Mouse (Mus musculus) hindbrain, postnatal 0 days (tissue): ENCODE measurements around the gene Arrb1. TPM values are rescaled to one million over a fixed set of nuclear protein-coding genes. Genes with fewer than 3 reads are reported as not detected.

ENCODE experiments used
- ATAC-seq: fragments of 200-750 bp; cut with Nextera tagmentation; 2 replicates; pipeline ENCODE4 v1.8.0; 2017; ENCODE audit warnings: mild to moderate bottlenecking, moderate TSS enrichment, moderate library complexity
- DNase-seq: peaks from one replicate; pipeline ENCODE4 v3.0.0-alpha.2; 2015; ENCODE audit warnings: low spot score
- H3K27ac ChIP-seq: fragments of 300-500 bp; sonication (generic); 2 replicates; pipeline ENCODE4 v1.5.1; 2014; ENCODE audit warnings: mild to moderate bottlenecking
- H3K27me3 ChIP-seq: fragments of 300-500 bp; sonication (generic); 2 replicates; pipeline ENCODE4 v1.6.1; 2014; ENCODE audit warnings: low read length, mixed read lengths; ENCODE audit not compliant: insufficient read depth
- H3K36me3 ChIP-seq: fragments of 300-500 bp; sonication (generic); 2 replicates; pipeline ENCODE4 v1.6.1; 2014; ENCODE audit warnings: low read length, mixed read lengths; ENCODE audit not compliant: insufficient read depth
- H3K4me1 ChIP-seq: fragments of 300-500 bp; sonication (generic); 2 replicates; pipeline ENCODE4 v1.6.1; 2014; ENCODE audit warnings: antibody characterized with exemption, low read length, mixed read lengths; ENCODE audit not compliant: insufficient read depth
- H3K4me2 ChIP-seq: fragments of 300-500 bp; sonication (generic); 2 replicates; pipeline ENCODE4 v1.6.1; 2014; ENCODE audit warnings: low read depth, mild to moderate bottlenecking, low read length, moderate library complexity, mixed read lengths
- H3K4me3 ChIP-seq: fragments of 300-500 bp; sonication (generic); 2 replicates; pipeline ENCODE4 v1.5.1; 2014; ENCODE audit warnings: low read length
- H3K9ac ChIP-seq: fragments of 300-500 bp; sonication (generic); replicated peaks from 2 replicates; pipeline ENCODE4 v1.6.1; 2014; ENCODE audit warnings: mild to moderate bottlenecking, low read length, moderate library complexity, mixed read lengths
- H3K9me3 ChIP-seq: fragments of 300-500 bp; sonication (generic); 2 replicates; pipeline ENCODE4 v1.6.1; 2016; ENCODE audit warnings: low read length, mixed read lengths
- CTCF ChIP-seq: IDR thresholded peaks from 2 replicates; pipeline ENCODE4 v1.5.1; 2016; ENCODE audit warnings: antibody characterized with exemption, control low read depth, low read depth
- WGBS: fragments of 180-500 bp; shearing (Covaris S2); extraction: QIAGEN DNeasy Blood & Tissue Kit; methylation state at CpG from one replicate; pipeline ENCODE4 v1.1.7; 2014; 5-methylcytosine and 5-hydroxymethylcytosine counted together
- polyA plus RNA-seq: library from polyadenylated mRNA; unstranded; fragments of >200 nt; fragmentation: Nextera tagmentation; extraction: Ambion mirVana; gene quantifications from 2 replicates; pipeline ENCODE4 v1.2.1, GENCODE M21; 2015
- total RNA-seq: library from RNA; depleted of rRNA; stranded (reverse); fragments of >200 nt; gene quantifications from 2 replicates; pipeline ENCODE4 v1.2.3, GENCODE M21; 2014

Gene Arrb1
- total and polyA plus RNA-seq, 2 experiments from 2014 or later = 13.5 to 113 TPM

- Histone ChIP-seq H3K4me1 (no peaks in the 10 kb centered on the region), H3K27me3 (no peaks in the 10 kb centered on the region), H3K9ac (no peak overlapping the region), H3K4me2 (no peak overlapping the region), H3K4me3 (no peak overlapping the region), H3K9me3 (no peaks in the 10 kb centered on the region), H3K27ac (no peak overlapping the region), H3K36me3 (no peaks in the 10 kb centered on the region)
- WGBS = 49% methylated on average over 5 of the region's 5 CpGs
- TF ChIP-seq CTCF = no peak
- DNase-seq (no peak), ATAC-seq (no peak)
These were observed 5.9 kb upstream of the Arrb1 start for GRCm38 (mm10) chr7:99529410-99529809.

GRCm38 (mm10) chr7:99531408-99531970, 3.8 kb upstream of the Arrb1 start:
- no peak overlapping the region for H3K4me2 ChIP-seq
- peaks cover 7% of the 10 kb centered on the region for H3K4me1 ChIP-seq
- H3K36me3 ChIP-seq = no peaks in the 10 kb centered on the region
- no peaks in the 10 kb centered on the region for H3K9me3 ChIP-seq
- no peak overlapping the region for H3K4me3 ChIP-seq
- ATAC-seq = no peak
- H3K27ac ChIP-seq = no peak overlapping the region
- no peak for TF ChIP-seq CTCF
- no peak for DNase-seq
- 88% methylated on average over 3 of the region's 3 CpGs for WGBS
- H3K27me3 ChIP-seq = no peaks in the 10 kb centered on the region
- H3K9ac ChIP-seq = no peak overlapping the region

GRCm38 (mm10) chr7:99532526-99532925, 2.7 kb upstream of the Arrb1 start:
- 90% methylated on average over 4 of the region's 4 CpGs for WGBS

GRCm38 (mm10) chr7:99533600-99533999, 1.7 kb upstream of the Arrb1 start:
- no peak overlapping the region for H3K9ac ChIP-seq
- H3K4me3 ChIP-seq = no peak overlapping the region
- H3K27ac ChIP-seq = peak overlapping the region; percentile 86; the same call in 1 of the 2 replicates
- peaks cover 27% of the 10 kb centered on the region for H3K4me1 ChIP-seq
- TF ChIP-seq CTCF = no peak
- ATAC-seq = no peak
- H3K9me3 ChIP-seq = no peaks in the 10 kb centered on the region
- no peak for DNase-seq
- H3K27me3 ChIP-seq = no peaks in the 10 kb centered on the region
- 80% methylated on average over 7 of the region's 7 CpGs for WGBS
- H3K4me2 ChIP-seq = no peak overlapping the region
- H3K36me3 ChIP-seq = no peaks in the 10 kb centered on the region

More at GRCm38 (mm10) chr7:99532526-99532925, 2.7 kb upstream of the Arrb1 start:
- TF ChIP-seq CTCF = no peak
- H3K36me3 ChIP-seq = no peaks in the 10 kb centered on the region
- no peak for DNase-seq
- peaks cover 16% of the 10 kb centered on the region for H3K4me1 ChIP-seq
- H3K4me3 ChIP-seq = no peak overlapping the region
- H3K9me3 ChIP-seq = no peaks in the 10 kb centered on the region
- ATAC-seq = no peak
- H3K9ac ChIP-seq = no peak overlapping the region
- H3K4me2 ChIP-seq = no peak overlapping the region
- no peaks in the 10 kb centered on the region for H3K27me3 ChIP-seq
- H3K27ac ChIP-seq = no peak overlapping the region

GRCm38 (mm10) chr7:99534501-99534900, 765 bp upstream of the Arrb1 start:
- Histone ChIP-seq H3K27ac (peak overlapping the region; percentile 86), H3K9ac (peak overlapping the region; percentile 91), H3K27me3 (no peaks in the 10 kb centered on the region), H3K36me3 (no peaks in the 10 kb centered on the region), H3K4me2 (peak overlapping the region; percentile 79), H3K9me3 (no peaks in the 10 kb centered on the region), H3K4me1 (peaks cover 33% of the 10 kb centered on the region), H3K4me3 (peak overlapping the region; percentile 75)
- ATAC-seq (no peak; the same call in none of the 2 replicates), DNase-seq (no peak)
- no peak for TF ChIP-seq CTCF
- 27% methylated on average over 5 of the region's 5 CpGs for WGBS

- 4% methylated on average over 46 of the region's 46 CpGs for whole genome bisulfite sequencing
- 0 out of 2 replicates have a peak, but pooled peaks have one; percentile 0 for TF ChIP-seq CTCF
- peak; percentile 39 for DNase-seq
These were observed 655 bp downstream of the Arrb1 start for GRCm38 (mm10) chr7:99535741-99536501.

GRCm38 (mm10) chr7:99537183-99537756, 2.0 kb downstream of the Arrb1 start:
- Histone ChIP-seq H3K4me2 (peak overlapping the region; percentile 79), H3K9me3 (no peaks in the 10 kb centered on the region), H3K4me3 (peak overlapping the region; percentile 75), H3K36me3 (no peaks in the 10 kb centered on the region), H3K27ac (peak overlapping the region; percentile 48), H3K9ac (peak overlapping the region; percentile 91; the same call in 1 of the 2 replicates), H3K4me1 (peaks cover 52% of the 10 kb centered on the region), H3K27me3 (no peaks in the 10 kb centered on the region)
- WGBS = 29% methylated on average over 5 of the region's 5 CpGs
- ATAC-seq = no peak
- TF ChIP-seq CTCF = no peak
- no peak for DNase-seq

More at GRCm38 (mm10) chr7:99535741-99536501, 655 bp downstream of the Arrb1 start:
- Histone ChIP-seq H3K9ac (peak overlapping the region; percentile 91), H3K4me1 (peaks cover 46% of the 10 kb centered on the region), H3K9me3 (no peaks in the 10 kb centered on the region), H3K4me3 (peak overlapping the region; percentile 75), H3K27me3 (no peaks in the 10 kb centered on the region), H3K4me2 (peak overlapping the region; percentile 79), H3K36me3 (no peaks in the 10 kb centered on the region), H3K27ac (peak overlapping the region; percentile 86)
- peak; percentile 41 for ATAC-seq
